Mouse (Mus musculus) neural tube, embryonic 14.5 days (tissue): ENCODE results near the gene Rab22a. TPM values are rescaled to one million over a fixed set of nuclear protein-coding genes. Genes with fewer than 3 reads are reported as not detected.

Experiments used
- ATAC-seq: fragments of 200-750 bp; cut with Nextera tagmentation; 2 replicates; pipeline ENCODE4 v1.8.0; 2017; ENCODE audit warnings: low read depth, mild to moderate bottlenecking, moderate TSS enrichment, moderate library complexity
- H3K27ac ChIP-seq: fragments of 300-500 bp; sonication (generic); 2 replicates; pipeline ENCODE4 v1.5.1; 2014; ENCODE audit warnings: low read depth, mild to moderate bottlenecking, control low read depth, low read length, moderate library complexity, mixed read lengths
- H3K27me3 ChIP-seq: fragments of 300-500 bp; sonication (generic); 2 replicates; pipeline ENCODE4 v1.6.1; 2014; ENCODE audit warnings: low read length; ENCODE audit not compliant: control insufficient read depth, insufficient read depth
- H3K36me3 ChIP-seq: fragments of 300-500 bp; sonication (generic); 2 replicates; pipeline ENCODE4 v1.6.1; 2014; ENCODE audit warnings: low read length, mixed read lengths; ENCODE audit not compliant: control insufficient read depth, insufficient read depth
- H3K4me1 ChIP-seq: fragments of 300-500 bp; sonication (generic); 2 replicates; pipeline ENCODE4 v1.6.1; 2014; ENCODE audit warnings: low read length; ENCODE audit not compliant: control insufficient read depth, insufficient read depth
- H3K4me2 ChIP-seq: fragments of 300-500 bp; sonication (generic); 2 replicates; pipeline ENCODE4 v1.6.1; 2014; ENCODE audit warnings: mild to moderate bottlenecking, low read depth, low read length, control low read depth
- H3K4me3 ChIP-seq: fragments of 300-500 bp; sonication (generic); 2 replicates; pipeline ENCODE4 v1.5.1; 2014; ENCODE audit warnings: low read depth, low read length, control low read depth, mixed read lengths
- H3K9ac ChIP-seq: fragments of 300-500 bp; sonication (generic); replicated peaks from 2 replicates; pipeline ENCODE4 v1.6.1; 2014; ENCODE audit warnings: low read depth, mild to moderate bottlenecking, control low read depth, low read length, mixed read lengths
- H3K9me3 ChIP-seq: fragments of 300-500 bp; sonication (generic); 2 replicates; pipeline ENCODE4 v1.6.1; 2016; ENCODE audit warnings: low read length; ENCODE audit not compliant: control insufficient read depth
- WGBS: fragments of 180-500 bp; shearing (Covaris S2); extraction: QIAGEN DNeasy Blood & Tissue Kit; methylation state at CpG from one replicate; pipeline ENCODE4 v1.1.7; 2014; 5-methylcytosine and 5-hydroxymethylcytosine counted together
- polyA plus RNA-seq: library from polyadenylated mRNA; unstranded; fragments of >200 nt; fragmentation: Nextera tagmentation; extraction: Ambion mirVana; gene quantifications from 2 replicates; pipeline ENCODE4 v1.2.1, GENCODE M21; 2014

Rab22a gene
- polyA plus RNA-seq, 1 experiment from 2014 or later, result 35.5 TPM

DNA sequence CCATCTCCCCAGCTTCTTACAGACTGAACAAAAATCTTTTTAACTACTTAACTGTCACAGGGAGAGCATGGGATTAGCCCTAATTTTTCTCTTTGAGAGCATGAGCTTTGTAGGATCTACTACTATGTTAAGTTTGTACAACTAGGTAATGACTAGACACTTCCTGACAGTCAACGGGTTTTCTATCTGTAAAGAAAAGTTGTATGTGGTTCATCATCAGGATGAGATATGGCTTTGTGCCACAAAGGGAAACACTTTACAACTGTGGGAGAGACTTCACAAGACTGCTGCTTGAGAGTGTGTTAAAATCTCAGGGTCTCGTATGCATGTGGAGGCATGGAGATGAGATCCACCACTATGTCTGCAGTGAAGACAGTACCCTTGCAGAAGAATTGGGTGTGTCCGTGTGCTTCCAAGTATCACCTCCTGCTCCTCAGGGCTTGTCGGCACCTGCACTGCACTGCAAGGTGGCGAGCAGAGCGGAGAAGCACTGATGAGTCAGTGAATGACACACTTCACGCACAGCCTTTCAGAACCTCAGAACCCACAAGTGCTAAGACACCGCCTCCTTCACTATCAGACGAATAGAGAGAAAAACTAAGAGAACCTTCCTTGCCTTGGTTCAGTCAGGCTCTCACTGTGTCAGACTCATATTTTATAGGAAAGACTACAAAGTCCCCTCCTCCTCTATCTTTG, 2.8 kb downstream of the Rab22a start:
- no peak for ATAC-seq
- H3K27me3 ChIP-seq, result no peaks in the 10 kb centered on the region
- H3K9ac ChIP-seq, result no peak overlapping the region
- no peaks in the 10 kb centered on the region for H3K9me3 ChIP-seq
- no peak overlapping the region for H3K4me3 ChIP-seq
- H3K27ac ChIP-seq, result no peak overlapping the region
- H3K36me3 ChIP-seq, result peaks cover 5% of the 10 kb centered on the region; the same call in 1 of the 2 replicates
- 95% methylated on average over 9 of the region's 9 CpGs for WGBS
- H3K4me2 ChIP-seq, result no peak overlapping the region
- H3K4me1 ChIP-seq, result peaks cover 14% of the 10 kb centered on the region

GRCm38 (mm10) chr2:173664736-173665135, 5.2 kb downstream of the Rab22a start:
- no peaks in the 10 kb centered on the region for H3K27me3 ChIP-seq
- H3K4me3 ChIP-seq, result no peak overlapping the region
- WGBS, result 87% methylated on average over 4 of the region's 4 CpGs
- no peak overlapping the region for H3K27ac ChIP-seq
- peaks cover 10% of the 10 kb centered on the region for H3K4me1 ChIP-seq
- H3K4me2 ChIP-seq, result no peak overlapping the region
- no peak overlapping the region for H3K9ac ChIP-seq
- H3K36me3 ChIP-seq, result peaks cover 5% of the 10 kb centered on the region; the same call in 1 of the 2 replicates
- ATAC-seq, result no peak
- H3K9me3 ChIP-seq, result no peaks in the 10 kb centered on the region

DNA sequence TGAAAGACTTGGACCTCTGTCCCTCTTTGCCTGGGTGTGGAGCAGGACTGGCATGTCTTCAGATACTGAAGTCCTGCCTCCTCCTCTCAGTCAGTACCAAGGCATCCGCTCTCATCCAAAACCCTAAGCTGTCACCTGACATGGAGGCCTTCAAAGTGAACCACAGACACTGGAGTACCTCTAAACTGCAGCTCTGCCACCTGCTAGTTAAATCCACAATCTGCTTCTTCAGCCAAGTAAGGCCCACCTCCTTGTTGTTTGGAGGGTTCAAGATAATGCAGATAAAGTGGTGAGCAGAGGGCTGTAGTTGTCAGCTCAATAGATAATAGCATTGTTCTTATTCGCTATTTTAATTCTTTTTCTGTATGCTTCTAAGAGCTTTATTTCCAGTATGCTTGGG, 5.7 kb downstream of the Rab22a start:
- H3K27ac ChIP-seq, result no peak overlapping the region
- H3K9ac ChIP-seq, result no peak overlapping the region
- ATAC-seq, result no peak
- no peaks in the 10 kb centered on the region for H3K27me3 ChIP-seq
- H3K4me3 ChIP-seq, result no peak overlapping the region
- 92% methylated on average over 2 of the region's 2 CpGs for WGBS
- H3K4me2 ChIP-seq, result no peak overlapping the region
- no peaks in the 10 kb centered on the region for H3K9me3 ChIP-seq
- peaks cover 5% of the 10 kb centered on the region; the same call in 1 of the 2 replicates for H3K36me3 ChIP-seq
- peaks cover 8% of the 10 kb centered on the region for H3K4me1 ChIP-seq

DNA sequence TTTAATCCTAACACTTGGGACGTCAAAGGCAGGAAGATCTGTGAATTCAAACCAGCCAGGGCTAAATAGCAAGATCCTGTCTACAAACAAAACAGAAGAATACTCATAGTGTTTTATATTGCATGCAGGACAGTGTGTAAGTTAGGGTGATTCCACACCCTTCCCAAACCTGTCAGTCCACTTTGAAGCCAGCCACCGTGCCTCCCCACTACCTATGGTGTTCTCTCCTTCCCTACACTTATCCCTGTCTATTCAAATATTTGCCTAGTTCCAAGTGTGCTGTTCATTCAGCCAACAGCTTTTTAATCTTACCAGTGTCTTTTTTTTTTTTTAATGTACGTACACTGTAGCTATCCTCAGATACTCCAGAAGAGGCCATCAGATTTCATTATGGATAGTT, 7.3 kb downstream of the Rab22a start:
- Histone ChIP-seq H3K4me2 (no peak overlapping the region), H3K4me3 (no peak overlapping the region), H3K4me1 (0 out of 2 replicates have a peak, but pooled peaks cover 2% of the 10 kb centered on the region), H3K9ac (no peak overlapping the region), H3K27me3 (no peaks in the 10 kb centered on the region), H3K36me3 (peaks cover 5% of the 10 kb centered on the region; the same call in 1 of the 2 replicates), H3K9me3 (no peaks in the 10 kb centered on the region), H3K27ac (no peak overlapping the region)
- 93% methylated on average over 3 of the region's 3 CpGs for WGBS
- no peak for ATAC-seq

- ATAC-seq, result no peak
- H3K4me2 ChIP-seq, result no peak overlapping the region
- H3K27me3 ChIP-seq, result no peaks in the 10 kb centered on the region
- 0 out of 2 replicates have a peak, but pooled peaks cover 2% of the 10 kb centered on the region for H3K4me1 ChIP-seq
- H3K36me3 ChIP-seq, result no peaks in the 10 kb centered on the region
- no peak overlapping the region for H3K27ac ChIP-seq
- 50% methylated on average over 2 of the region's 2 CpGs for WGBS
- no peaks in the 10 kb centered on the region for H3K9me3 ChIP-seq
- no peak overlapping the region for H3K4me3 ChIP-seq
- H3K9ac ChIP-seq, result no peak overlapping the region
These were observed 12.9 kb downstream of the Rab22a start for GRCm38 (mm10) chr2:173672328-173672896.

- ATAC-seq, result no peak
- 88% methylated on average over 1 of the region's 1 CpGs for WGBS
- Histone ChIP-seq H3K4me2 (no peak overlapping the region), H3K4me3 (no peak overlapping the region), H3K4me1 (0 out of 2 replicates have a peak, but pooled peaks cover 2% of the 10 kb centered on the region), H3K27me3 (no peaks in the 10 kb centered on the region), H3K9ac (no peak overlapping the region), H3K9me3 (no peaks in the 10 kb centered on the region), H3K36me3 (no peaks in the 10 kb centered on the region), H3K27ac (no peak overlapping the region)
These were observed 13.9 kb downstream of the Rab22a start for GRCm38 (mm10) chr2:173673469-173673868.

GRCm38 (mm10) chr2:173678593-173678992, 19.0 kb downstream of the Rab22a start:
- no peak overlapping the region for H3K4me3 ChIP-seq
- no peaks in the 10 kb centered on the region for H3K27me3 ChIP-seq
- 91% methylated on average over 2 of the region's 2 CpGs for WGBS
- no peaks in the 10 kb centered on the region for H3K9me3 ChIP-seq
- no peak overlapping the region for H3K27ac ChIP-seq
- ATAC-seq, result no peak
- no peaks in the 10 kb centered on the region for H3K36me3 ChIP-seq
- H3K4me1 ChIP-seq, result no peaks in the 10 kb centered on the region
- H3K9ac ChIP-seq, result no peak overlapping the region
- no peak overlapping the region for H3K4me2 ChIP-seq

- no peak for ATAC-seq
These were observed 19.7 kb downstream of the Rab22a start for GRCm38 (mm10) chr2:173679217-173679616.

GRCm38 (mm10) chr2:173680153-173680552, 20.6 kb downstream of the Rab22a start:
- Histone ChIP-seq H3K27me3 (no peaks in the 10 kb centered on the region), H3K9ac (no peak overlapping the region), H3K36me3 (no peaks in the 10 kb centered on the region), H3K9me3 (no peaks in the 10 kb centered on the region), H3K4me3 (no peak overlapping the region), H3K27ac (no peak overlapping the region), H3K4me1 (no peaks in the 10 kb centered on the region), H3K4me2 (no peak overlapping the region)
- WGBS, result 95% methylated on average over 1 of the region's 1 CpGs
- ATAC-seq, result no peak

More at GRCm38 (mm10) chr2:173679217-173679616, 19.7 kb downstream of the Rab22a start:
- Histone ChIP-seq H3K9ac (no peak overlapping the region), H3K4me2 (no peak overlapping the region), H3K27ac (no peak overlapping the region), H3K4me1 (no peaks in the 10 kb centered on the region), H3K4me3 (no peak overlapping the region), H3K27me3 (no peaks in the 10 kb centered on the region), H3K9me3 (no peaks in the 10 kb centered on the region), H3K36me3 (no peaks in the 10 kb centered on the region)
- 75% methylated on average over 3 of the region's 3 CpGs for WGBS
